ENCODE assay signal across 15 mouse cellular contexts in genomic region chr6:146392188-146392587, GRCm38 (mm10).
A peak's percentile ranks its signal among the peaks of the same experiment; 100 is the strongest.
DNase-seq lines count a peak whose midpoint lies in the region; ATAC-seq and TF ChIP-seq lines count a peak whose summit lies in the region.
"Had no signal": no experiment of that assay in that cellular context is flagged by ENCODE, and none has a peak within 500 bp of the region (broad histone marks: within the 10 kb centered on the region; RNA-seq: fewer than 3 reads in every experiment).

No protein-coding gene starts in this region.

- TF ChIP-seq CTCF in forebrain, postnatal 0 days (IDR thresholded peaks at IDR 0.05; ENCODE audit: low read depth), result peak; percentile 34
- TF ChIP-seq CTCF in liver, adult 2 months (IDR thresholded peaks at IDR 0.05; ENCODE audit: low read depth, low read length), result peak; percentile 49; the same call in 1 of the 2 replicates
- TF ChIP-seq CTCF in brain, embryonic 14.5 days (IDR thresholded peaks at IDR 0.05; ENCODE audit: borderline replicate concordance, extremely low read depth, insufficient read depth, insufficient read length), result peak; percentile 20; the same call in 1 of the 2 replicates

- H3K4me2 ChIP-seq in forebrain, postnatal 0 days (ENCODE audit: low read depth), result no peak overlapping the region
- no peak overlapping the region for H3K4me2 ChIP-seq in forebrain, embryonic 13.5 days
- H3K4me2 ChIP-seq: intestine, embryonic 15.5 days had no signal

- no peak overlapping the region for H3K4me3 ChIP-seq in forebrain, postnatal 0 days (ENCODE audit: low read depth, low read length)
- no peak overlapping the region for H3K4me3 ChIP-seq in forebrain, embryonic 13.5 days
- no peak overlapping the region for H3K4me3 ChIP-seq in liver, adult 2 months (ENCODE audit: insufficient read depth, low read depth, low read length)
- H3K4me3 ChIP-seq: erythroblast, embryonic 14.5 days; intestine, embryonic 15.5 days; midbrain, embryonic 10.5 days had no signal

- no peak for TF ChIP-seq POLR2A in liver, adult 2 months (IDR thresholded peaks at IDR 0.05; ENCODE audit: extremely low read depth, insufficient read depth, low read length)
- TF ChIP-seq POLR2A in brain, embryonic 14.5 days (IDR thresholded peaks at IDR 0.05; ENCODE audit: borderline replicate concordance, extremely low read depth, insufficient read depth, insufficient read length, poor library complexity, severe bottlenecking), result no peak

- H3K27me3 ChIP-seq in forebrain, postnatal 0 days (ENCODE audit: insufficient read depth, low read length), result no peaks in the 10 kb centered on the region
- H3K27me3 ChIP-seq in forebrain, embryonic 13.5 days, result no peaks in the 10 kb centered on the region
- no peaks in the 10 kb centered on the region for H3K27me3 ChIP-seq in liver, adult 2 months (ENCODE audit: control insufficient read depth, insufficient read depth, low read length)
- H3K27me3 ChIP-seq: intestine, embryonic 15.5 days had no signal

- 88% methylated on average over 2 of the region's 2 CpGs for WGBS in forebrain, postnatal 0 days
- 82% methylated on average over 2 of the region's 2 CpGs for WGBS in forebrain, embryonic 13.5 days
- 77% methylated on average over 2 of the region's 2 CpGs for WGBS in liver, adult 2 months

- no peak overlapping the region for H3K27ac ChIP-seq in forebrain, postnatal 0 days (ENCODE audit: low read depth, low read length)
- H3K27ac ChIP-seq in forebrain, embryonic 13.5 days, result no peak overlapping the region
- H3K27ac ChIP-seq in liver, adult 2 months (replicated peaks; ENCODE audit: insufficient read depth, low read depth, low read length), result no peak overlapping the region
- H3K27ac ChIP-seq: intestine, embryonic 15.5 days; midbrain, embryonic 10.5 days had no signal

- no peaks in the 10 kb centered on the region for H3K9me3 ChIP-seq in forebrain, postnatal 0 days (ENCODE audit: low read length)
- no peaks in the 10 kb centered on the region for H3K9me3 ChIP-seq in forebrain, embryonic 13.5 days (replicated peaks)
- H3K9me3 ChIP-seq: intestine, embryonic 15.5 days; midbrain, embryonic 10.5 days had no signal

- no peak for DNase-seq in forebrain, postnatal 0 days
- no peak for DNase-seq in liver, adult 2 months (ENCODE audit: extremely low read depth, low read depth, low spot score)
- no peak for DNase-seq in liver
- DNase-seq in A20 (ENCODE audit: low read depth, low spot score), result peak; percentile 33
- no peak for DNase-seq in brain, embryonic 14.5 days (ENCODE audit: low read depth)
- DNase-seq in right cerebral cortex, postnatal 4 days, result no peak
- DNase-seq in cerebellum, adult 9-11 months, result no peak
- DNase-seq: adrenal gland, postnatal 36 days; cerebellum, adult 18-20 months; lung, adult 18-20 months; thymus, adult 18-20 months had no signal

- H3K36me3 ChIP-seq in forebrain, postnatal 0 days (ENCODE audit: insufficient read depth), result no peaks in the 10 kb centered on the region
- H3K36me3 ChIP-seq in forebrain, embryonic 13.5 days (ENCODE audit: poor library complexity, severe bottlenecking), result no peaks in the 10 kb centered on the region
- H3K36me3 ChIP-seq in liver, adult 2 months (ENCODE audit: control insufficient read depth, insufficient read depth, low read length), result peaks cover 41% of the 10 kb centered on the region
- H3K36me3 ChIP-seq: intestine, embryonic 15.5 days; midbrain, embryonic 10.5 days had no signal

- H3K79me2 ChIP-seq in liver, adult 2 months (ENCODE audit: control insufficient read depth, insufficient read depth, low read length), result no peaks in the 10 kb centered on the region

- H3K4me1 ChIP-seq in forebrain, postnatal 0 days (ENCODE audit: insufficient read depth), result no peaks in the 10 kb centered on the region
- peaks cover 9% of the 10 kb centered on the region for H3K4me1 ChIP-seq in forebrain, embryonic 13.5 days
- H3K4me1 ChIP-seq in liver, adult 2 months (ENCODE audit: control insufficient read depth, insufficient read depth, low read length), result no peaks in the 10 kb centered on the region
- H3K4me1 ChIP-seq: intestine, embryonic 15.5 days had no signal

- no peak overlapping the region for H3K9ac ChIP-seq in forebrain, postnatal 0 days
- no peak overlapping the region for H3K9ac ChIP-seq in forebrain, embryonic 13.5 days
- no peak overlapping the region for H3K9ac ChIP-seq in liver, adult 2 months (ENCODE audit: low read depth, low read length)
- H3K9ac ChIP-seq: intestine, embryonic 15.5 days had no signal

- no peak for ATAC-seq in forebrain, postnatal 0 days
- no peak for ATAC-seq in forebrain, embryonic 13.5 days
- ATAC-seq: intestine, embryonic 15.5 days had no signal
